Mouse (Mus musculus) midbrain, postnatal 0 days (tissue): Measurements from ENCODE around the gene Tcf7l2. TPM values are rescaled to one million over a fixed set of nuclear protein-coding genes. Genes with fewer than 3 reads are reported as not detected.

Source experiments
- ATAC-seq: fragments of 200-750 bp; cut with Nextera tagmentation; 2 replicates; pipeline ENCODE4 v1.8.0; 2017; ENCODE audit warnings: moderate number of reproducible peaks, mild to moderate bottlenecking, moderate TSS enrichment, moderate library complexity; ENCODE audit not compliant: low FRiP score
- DNase-seq: peaks from one replicate; pipeline ENCODE4 v3.0.0-alpha.2; 2015; ENCODE audit warnings: low spot score
- H3K27ac ChIP-seq: fragments of 300-500 bp; sonication (generic); 2 replicates; pipeline ENCODE4 v1.5.1; 2014; ENCODE audit warnings: low read depth, mild to moderate bottlenecking, low read length, mixed read lengths
- H3K27me3 ChIP-seq: fragments of 300-500 bp; sonication (generic); 2 replicates; pipeline ENCODE4 v1.6.1; 2014; ENCODE audit warnings: low read length, control low read depth, mixed read lengths; ENCODE audit not compliant: insufficient read depth
- H3K36me3 ChIP-seq: fragments of 300-500 bp; sonication (generic); 2 replicates; pipeline ENCODE4 v1.6.1; 2014; ENCODE audit warnings: low read length, control low read depth, mixed read lengths; ENCODE audit not compliant: insufficient read depth
- H3K4me1 ChIP-seq: fragments of 300-500 bp; sonication (generic); 2 replicates; pipeline ENCODE4 v1.6.1; 2014; ENCODE audit warnings: mild to moderate bottlenecking, control low read depth, antibody characterized with exemption, low read length, mixed read lengths; ENCODE audit not compliant: insufficient read depth
- H3K4me2 ChIP-seq: fragments of 300-500 bp; sonication (generic); 2 replicates; pipeline ENCODE4 v1.6.1; 2014; ENCODE audit warnings: low read depth, mild to moderate bottlenecking, low read length, mixed read lengths; ENCODE audit not compliant: poor library complexity, severe bottlenecking
- H3K4me3 ChIP-seq: fragments of 300-500 bp; sonication (generic); 2 replicates; pipeline ENCODE4 v1.5.1; 2014; ENCODE audit warnings: low read depth, mild to moderate bottlenecking, low read length, moderate library complexity
- H3K9ac ChIP-seq: fragments of 300-500 bp; sonication (generic); replicated peaks from 2 replicates; pipeline ENCODE4 v1.6.1; 2014; ENCODE audit warnings: mild to moderate bottlenecking, low read length, moderate library complexity, mixed read lengths; ENCODE audit not compliant: poor library complexity, severe bottlenecking
- H3K9me3 ChIP-seq: fragments of 300-500 bp; sonication (generic); 2 replicates; pipeline ENCODE4 v1.6.1; 2016; ENCODE audit warnings: low read length, control low read depth
- CTCF ChIP-seq: IDR thresholded peaks from 2 replicates; pipeline ENCODE4 v1.5.1; 2016; ENCODE audit warnings: antibody characterized with exemption, mild to moderate bottlenecking
- WGBS: fragments of 180-500 bp; shearing (Covaris S2); extraction: QIAGEN DNeasy Blood & Tissue Kit; methylation state at CpG from one replicate; pipeline ENCODE4 v1.1.7; 2014; 5-methylcytosine and 5-hydroxymethylcytosine counted together
- polyA plus RNA-seq: library from polyadenylated mRNA; unstranded; fragments of >200 nt; fragmentation: Nextera tagmentation; extraction: Ambion mirVana; gene quantifications from 2 replicates; pipeline ENCODE4 v1.2.1, GENCODE M21; 2015
- total RNA-seq: library from RNA; depleted of rRNA; stranded (reverse); fragments of >200 nt; gene quantifications from 2 replicates; pipeline ENCODE4 v1.2.3, GENCODE M21; 2014

The Tcf7l2 gene
- total and polyA plus RNA-seq, 2 experiments from 2014 or later = 67.2 to 861 TPM

DNA sequence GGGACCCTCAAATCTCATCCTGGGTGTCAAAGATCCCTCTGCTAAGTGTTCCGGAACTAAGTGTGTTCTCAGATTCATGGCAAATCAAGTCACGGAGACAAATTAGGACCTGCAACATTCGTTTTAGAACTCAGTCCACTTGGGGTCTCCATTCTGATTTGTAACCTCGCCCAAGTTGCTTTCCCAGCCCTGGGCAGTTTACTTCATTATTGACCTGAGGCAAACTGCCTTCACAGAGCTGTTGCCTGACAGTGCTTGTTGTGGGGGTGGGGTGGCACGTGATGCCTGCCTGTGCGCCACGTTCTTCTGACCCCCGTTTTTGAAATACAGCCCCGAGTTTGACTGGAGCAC lies 40.4 kb upstream of the Tcf7l2 start:
- no peak overlapping the region for H3K9ac ChIP-seq
- DNase-seq (no peak), ATAC-seq (no peak)
- H3K9me3 ChIP-seq = no peaks in the 10 kb centered on the region
- H3K4me3 ChIP-seq = no peak overlapping the region
- no peak overlapping the region for H3K27ac ChIP-seq
- no peak overlapping the region for H3K4me2 ChIP-seq
- H3K4me1 ChIP-seq = no peaks in the 10 kb centered on the region
- H3K27me3 ChIP-seq = no peaks in the 10 kb centered on the region
- no peaks in the 10 kb centered on the region for H3K36me3 ChIP-seq
- TF ChIP-seq CTCF = no peak
- 93% methylated on average over 9 of the region's 9 CpGs for WGBS

DNA sequence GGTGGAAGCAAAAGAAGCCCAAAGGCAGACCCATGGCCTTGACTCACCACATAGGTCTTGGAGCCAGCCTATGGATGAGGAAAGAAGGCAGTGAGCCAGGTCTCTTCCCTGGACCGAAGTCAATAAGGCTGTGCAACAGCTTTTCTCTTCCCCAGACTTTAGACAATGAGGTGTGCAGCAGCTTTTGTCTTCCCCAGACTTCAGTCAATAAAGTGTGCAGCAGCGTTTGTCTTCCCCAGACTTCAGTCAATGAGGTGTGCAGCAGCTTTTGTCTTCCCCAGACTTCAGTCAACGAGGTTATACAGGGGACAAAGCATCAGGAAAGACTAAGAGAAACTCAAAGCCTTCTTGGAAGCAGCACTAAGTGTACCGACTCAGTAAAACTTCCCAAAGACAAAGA lies 39.5 kb upstream of the Tcf7l2 start:
- no peak for TF ChIP-seq CTCF
- DNase-seq = no peak

DNA sequence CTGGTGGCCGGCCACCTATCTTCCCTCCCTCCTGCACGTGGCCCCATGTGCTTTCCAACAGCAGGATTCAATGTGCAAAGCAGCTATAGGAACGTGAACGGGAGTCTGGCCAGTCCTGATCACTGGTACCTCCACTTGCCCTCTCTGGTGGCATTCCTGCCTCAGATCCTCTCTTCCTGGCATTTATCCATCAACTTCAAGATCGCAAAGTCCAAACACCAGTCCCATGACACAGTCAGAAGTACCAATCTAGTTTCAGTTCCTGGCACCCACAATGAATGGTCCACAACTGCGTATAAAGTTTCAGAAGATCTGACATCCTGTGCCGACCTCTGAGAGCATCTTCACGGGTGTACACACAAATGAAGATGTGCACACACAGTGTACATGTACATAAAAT lies 38.9 kb upstream of the Tcf7l2 start:
- Histone ChIP-seq H3K36me3 (no peaks in the 10 kb centered on the region), H3K4me3 (no peak overlapping the region), H3K9me3 (no peaks in the 10 kb centered on the region), H3K27ac (no peak overlapping the region), H3K4me1 (no peaks in the 10 kb centered on the region), H3K9ac (no peak overlapping the region), H3K4me2 (no peak overlapping the region), H3K27me3 (no peaks in the 10 kb centered on the region)
- DNase-seq (no peak), ATAC-seq (no peak)
- TF ChIP-seq CTCF = no peak
- 94% methylated on average over 8 of the region's 8 CpGs for WGBS

More for the DNA sequence above, 39.5 kb upstream of the Tcf7l2 start:
- WGBS = 64% methylated on average over 4 of the region's 4 CpGs
- no peak for ATAC-seq
- Histone ChIP-seq H3K27ac (no peak overlapping the region), H3K4me1 (no peaks in the 10 kb centered on the region), H3K27me3 (no peaks in the 10 kb centered on the region), H3K36me3 (no peaks in the 10 kb centered on the region), H3K9me3 (no peaks in the 10 kb centered on the region), H3K9ac (no peak overlapping the region), H3K4me2 (no peak overlapping the region), H3K4me3 (no peak overlapping the region)

DNA sequence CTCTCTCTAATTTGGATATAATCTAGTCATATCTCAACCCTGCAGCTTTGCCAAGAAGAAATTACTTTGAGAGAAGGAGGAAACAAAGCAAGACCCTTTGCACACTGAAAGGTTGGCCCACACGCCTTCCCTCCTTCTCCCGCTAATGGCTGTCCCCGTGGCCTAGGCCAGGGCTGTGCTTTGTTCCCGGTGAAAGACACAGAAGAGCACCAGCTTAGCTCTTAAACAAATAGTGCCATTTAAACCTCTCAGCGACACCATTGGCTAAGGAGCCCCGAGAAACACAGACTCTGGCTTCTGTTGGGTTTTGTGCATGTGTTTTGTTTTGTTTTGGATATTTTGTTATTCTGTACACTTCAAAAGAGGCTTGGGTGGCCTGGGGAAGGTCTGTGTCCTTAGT lies 37.5 kb upstream of the Tcf7l2 start:
- Histone ChIP-seq H3K9me3 (no peaks in the 10 kb centered on the region), H3K4me1 (no peaks in the 10 kb centered on the region), H3K36me3 (no peaks in the 10 kb centered on the region), H3K27ac (no peak overlapping the region), H3K4me2 (no peak overlapping the region), H3K27me3 (no peaks in the 10 kb centered on the region), H3K4me3 (no peak overlapping the region), H3K9ac (no peak overlapping the region)
- DNase-seq (no peak), ATAC-seq (no peak)
- no peak for TF ChIP-seq CTCF
- WGBS = 24% methylated on average over 6 of the region's 6 CpGs

DNA sequence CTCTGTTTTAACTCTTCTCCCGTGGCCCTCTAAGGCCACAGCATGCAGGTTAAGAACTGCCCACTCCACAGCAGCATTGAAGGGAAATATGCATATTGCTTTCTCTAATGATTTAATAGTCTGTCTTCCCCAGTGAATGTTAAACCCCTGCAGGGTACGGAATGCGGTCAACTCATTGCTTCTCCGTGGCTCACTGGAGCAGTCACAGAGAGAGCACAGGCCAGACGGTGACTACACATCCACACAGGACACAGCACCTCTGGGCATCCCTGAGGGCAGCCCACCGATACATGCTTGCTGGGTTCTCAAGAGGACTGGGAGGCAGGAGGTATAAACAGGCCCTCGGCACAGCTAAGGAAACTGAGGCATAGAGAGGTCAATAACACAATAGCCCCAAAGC lies 35.3 kb upstream of the Tcf7l2 start:
- 76% methylated on average over 7 of the region's 7 CpGs for WGBS
- H3K27ac ChIP-seq = no peak overlapping the region
- H3K36me3 ChIP-seq = no peaks in the 10 kb centered on the region
- TF ChIP-seq CTCF = no peak
- H3K9ac ChIP-seq = no peak overlapping the region
- DNase-seq (no peak), ATAC-seq (no peak)
- no peak overlapping the region for H3K4me3 ChIP-seq
- H3K27me3 ChIP-seq = no peaks in the 10 kb centered on the region
- no peaks in the 10 kb centered on the region for H3K4me1 ChIP-seq
- H3K4me2 ChIP-seq = no peak overlapping the region
- H3K9me3 ChIP-seq = no peaks in the 10 kb centered on the region

DNA sequence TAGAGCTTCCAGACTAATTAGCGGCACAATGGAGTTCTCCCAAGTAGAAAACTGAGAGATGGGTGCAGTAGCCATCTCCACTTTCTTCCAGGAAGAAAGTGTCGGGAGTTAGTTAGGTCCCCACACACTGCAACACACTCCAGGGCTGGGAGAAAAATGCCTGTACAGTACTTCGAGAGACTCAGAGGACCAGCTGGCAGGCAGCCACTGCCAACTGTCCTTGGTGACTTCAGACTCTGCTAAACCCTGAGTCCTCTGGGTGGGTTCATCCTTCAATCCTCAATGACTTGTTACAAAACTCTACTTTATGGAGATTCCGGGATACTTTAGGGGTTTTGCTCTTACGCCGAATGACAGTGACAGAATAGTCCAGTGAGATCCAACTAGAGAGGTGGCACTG lies 34.8 kb upstream of the Tcf7l2 start:
- Histone ChIP-seq H3K4me3 (no peak overlapping the region), H3K27ac (no peak overlapping the region), H3K27me3 (no peaks in the 10 kb centered on the region), H3K9ac (no peak overlapping the region), H3K4me1 (no peaks in the 10 kb centered on the region), H3K4me2 (no peak overlapping the region), H3K9me3 (no peaks in the 10 kb centered on the region), H3K36me3 (no peaks in the 10 kb centered on the region)
- WGBS = 92% methylated on average over 6 of the region's 6 CpGs
- no peak for ATAC-seq
- no peak for DNase-seq
- no peak for TF ChIP-seq CTCF

DNA sequence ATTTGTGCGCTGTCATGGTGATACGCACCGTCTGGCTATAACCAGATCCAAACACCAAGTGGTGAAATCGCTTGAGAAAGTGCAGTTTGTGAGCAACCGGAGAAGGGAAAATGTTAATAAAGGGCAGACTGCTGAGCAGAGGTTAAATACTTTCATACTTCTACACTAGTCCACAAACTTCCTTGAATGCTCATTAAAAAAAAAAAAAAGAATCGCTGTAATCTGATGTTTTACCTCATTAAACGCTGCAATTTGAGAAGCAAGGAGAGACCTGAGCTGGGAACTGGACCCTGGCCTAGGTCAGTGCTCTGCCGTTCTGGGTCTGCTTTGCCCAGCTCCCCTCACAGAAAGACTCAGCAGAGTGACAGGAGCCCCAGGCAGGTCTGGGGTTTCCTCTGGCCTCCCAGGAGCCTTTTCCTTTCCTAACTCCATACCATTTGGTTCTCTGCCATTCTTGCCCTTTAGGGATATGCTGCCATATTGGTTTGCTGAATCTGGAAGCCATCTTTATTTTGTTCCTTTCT lies 33.5 kb upstream of the Tcf7l2 start:
- Histone ChIP-seq H3K27ac (no peak overlapping the region), H3K9ac (no peak overlapping the region), H3K4me1 (no peaks in the 10 kb centered on the region), H3K36me3 (no peaks in the 10 kb centered on the region), H3K4me2 (no peak overlapping the region), H3K4me3 (no peak overlapping the region), H3K27me3 (no peaks in the 10 kb centered on the region), H3K9me3 (no peaks in the 10 kb centered on the region)
- no peak for DNase-seq
- 87% methylated on average over 8 of the region's 8 CpGs for WGBS
- no peak for TF ChIP-seq CTCF
- no peak for ATAC-seq
